Mouse (Mus musculus) intestine, postnatal 0 days (tissue): ENCODE results near the gene Cib4. TPM values are rescaled to one million over a fixed set of nuclear protein-coding genes. Genes with fewer than 3 reads are reported as not detected.

Source experiments
- ATAC-seq: fragments of 200-750 bp; cut with Nextera tagmentation; 2 replicates; pipeline ENCODE4 v1.8.0; 2017; ENCODE audit warnings: mild to moderate bottlenecking, moderate TSS enrichment, moderate library complexity
- H3K27ac ChIP-seq: fragments of 300-500 bp; sonication (generic); 2 replicates; pipeline ENCODE4 v1.5.1; 2014; ENCODE audit warnings: mild to moderate bottlenecking, low read depth, low read length, moderate library complexity
- H3K27me3 ChIP-seq: fragments of 300-500 bp; sonication (generic); replicated peaks from 2 replicates; pipeline ENCODE4 v1.6.1; 2014; ENCODE audit warnings: low read length, mixed read lengths; ENCODE audit not compliant: control insufficient read depth, insufficient read depth
- H3K36me3 ChIP-seq: fragments of 300-500 bp; sonication (generic); 2 replicates; pipeline ENCODE4 v1.6.1; 2014; ENCODE audit warnings: mild to moderate bottlenecking, moderate library complexity; ENCODE audit not compliant: control insufficient read depth, insufficient read depth
- H3K4me1 ChIP-seq: fragments of 300-500 bp; sonication (generic); replicated peaks from 2 replicates; pipeline ENCODE4 v1.6.1; 2014; ENCODE audit warnings: antibody characterized with exemption, low read length, mixed read lengths; ENCODE audit not compliant: control insufficient read depth, insufficient read depth
- H3K4me2 ChIP-seq: fragments of 300-500 bp; sonication (generic); replicated peaks from 2 replicates; pipeline ENCODE4 v1.6.1; 2014; ENCODE audit warnings: low read depth, mild to moderate bottlenecking, moderate library complexity
- H3K4me3 ChIP-seq: fragments of 300-500 bp; sonication (generic); 2 replicates; pipeline ENCODE4 v1.5.1; 2014; ENCODE audit warnings: low read depth, low read length
- H3K9ac ChIP-seq: fragments of 300-500 bp; sonication (generic); 2 replicates; pipeline ENCODE4 v1.6.1; 2014; ENCODE audit warnings: mild to moderate bottlenecking, low read depth, low read length
- H3K9me3 ChIP-seq: fragments of 300-500 bp; sonication (generic); 2 replicates; pipeline ENCODE4 v1.6.1; 2016; ENCODE audit warnings: mixed run types; ENCODE audit not compliant: control insufficient read depth
- CTCF ChIP-seq: sonication (generic); IDR thresholded peaks from 2 replicates; pipeline ENCODE4 v1.5.1; 2016; ENCODE audit warnings: low read depth, mild to moderate bottlenecking, control low read depth, antibody characterized with exemption, moderate library complexity
- WGBS: fragments of 180-500 bp; shearing (Covaris S2); extraction: QIAGEN DNeasy Blood & Tissue Kit; methylation state at CpG from one replicate; pipeline ENCODE4 v1.1.7; 2014; 5-methylcytosine and 5-hydroxymethylcytosine counted together
- polyA plus RNA-seq: library from polyadenylated mRNA; unstranded; fragments of >200 nt; fragmentation: Nextera tagmentation; extraction: Ambion mirVana; gene quantifications from 2 replicates; pipeline ENCODE4 v1.2.1, GENCODE M21; 2015

The Cib4 gene
- polyA plus RNA-seq = not detected in 2 replicates

GRCm38 (mm10) chr5:30545698-30546097 is at the start of gene Cib4:
TSS of gene Cib4 (minus strand) at chr5:30545836.
- Histone ChIP-seq H3K36me3 (no peaks in the 10 kb centered on the region), H3K4me1 (no peaks in the 10 kb centered on the region), H3K4me3 (no peak within 1 kb of the TSS), H3K4me2 (no peak within 1 kb of the TSS), H3K9me3 (no peaks in the 10 kb centered on the region), H3K27ac (no peak within 1 kb of the TSS), H3K9ac (no peak within 1 kb of the TSS), H3K27me3 (no peaks in the 10 kb centered on the region)
- 23% methylated on average over 2 of the region's 2 CpGs for WGBS
- no peak for ATAC-seq
- TF ChIP-seq CTCF = no peak

DNA sequence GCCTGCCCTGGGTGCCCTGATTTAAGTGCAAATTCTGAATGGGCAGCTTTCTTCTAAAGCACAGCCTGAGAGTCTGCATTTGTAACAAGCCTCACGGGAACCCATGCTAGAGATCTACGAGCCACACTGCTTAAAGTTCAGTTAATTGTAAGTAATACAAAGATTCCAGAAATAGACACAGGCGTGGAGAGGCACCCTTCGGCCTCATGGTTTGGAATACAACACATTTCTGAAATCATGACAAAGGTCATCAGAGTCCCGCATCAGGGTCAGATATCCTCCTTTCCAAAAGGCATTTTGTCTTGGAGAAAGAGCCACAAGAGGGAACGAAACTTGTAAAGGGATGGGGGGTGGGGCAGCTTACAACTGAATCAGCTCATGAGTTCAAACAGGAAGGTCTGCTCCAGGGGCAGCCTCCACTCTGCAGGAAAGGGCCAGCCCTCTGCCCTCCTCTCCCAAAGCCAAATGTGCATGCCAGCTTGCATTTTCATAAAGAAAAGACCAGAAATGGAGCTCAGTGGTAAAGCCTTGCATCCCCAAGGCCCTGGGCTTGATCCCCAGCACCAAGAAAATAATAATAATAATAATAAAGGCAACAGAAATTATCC is 49.4 kb upstream of the Cib4 start:
- TF ChIP-seq CTCF = no peak

DNA sequence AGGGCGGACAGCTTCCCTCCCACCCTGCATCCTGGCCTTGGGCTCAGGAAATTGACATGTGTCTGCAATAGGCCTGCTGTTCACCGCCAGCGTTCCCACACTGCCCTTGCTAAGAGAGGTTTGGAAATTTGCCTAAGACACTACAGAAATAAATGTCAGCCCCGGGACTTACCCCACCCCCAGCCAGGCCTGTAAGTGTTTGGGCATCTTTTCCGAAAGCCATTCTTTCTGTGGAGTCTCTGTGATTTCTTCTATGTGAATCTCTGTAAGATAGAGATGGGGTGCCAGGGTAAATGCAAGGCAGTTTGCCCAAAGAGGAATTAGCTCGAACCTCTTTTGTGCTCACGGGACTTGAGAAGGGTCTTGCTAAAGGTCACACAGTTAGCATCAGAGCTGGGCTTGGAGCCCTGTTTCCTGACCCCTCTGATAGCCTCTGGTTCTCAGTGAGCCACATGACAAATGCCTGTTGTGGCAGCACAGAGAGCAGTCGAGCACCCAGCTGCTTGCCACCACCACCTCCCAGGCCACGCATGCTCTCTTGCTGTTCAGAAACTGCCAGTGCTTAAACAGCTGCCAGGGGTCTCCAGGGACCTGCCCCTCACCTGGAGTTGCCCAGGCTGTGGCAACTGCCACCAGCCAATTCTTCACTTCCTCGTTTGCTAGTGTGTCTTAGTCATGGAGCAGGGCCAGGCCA is 48.3 kb upstream of the Cib4 start:
- Histone ChIP-seq H3K9me3 (no peaks in the 10 kb centered on the region), H3K36me3 (no peaks in the 10 kb centered on the region), H3K4me1 (no peaks in the 10 kb centered on the region), H3K9ac (no peak overlapping the region), H3K4me2 (no peak overlapping the region), H3K27ac (no peak overlapping the region), H3K4me3 (no peak overlapping the region), H3K27me3 (peaks cover 13% of the 10 kb centered on the region)
- WGBS = 36% methylated on average over 10 of the region's 10 CpGs
- ATAC-seq = no peak
- TF ChIP-seq CTCF = no peak

More for the DNA sequence above, 49.4 kb upstream of the Cib4 start:
- H3K4me3 ChIP-seq = no peak overlapping the region
- H3K36me3 ChIP-seq = no peaks in the 10 kb centered on the region
- no peak overlapping the region for H3K4me2 ChIP-seq
- H3K27ac ChIP-seq = no peak overlapping the region
- H3K9me3 ChIP-seq = no peaks in the 10 kb centered on the region
- no peak overlapping the region for H3K9ac ChIP-seq
- ATAC-seq = no peak
- H3K4me1 ChIP-seq = no peaks in the 10 kb centered on the region
- peaks cover 6% of the 10 kb centered on the region; the same call in 1 of the 2 replicates for H3K27me3 ChIP-seq
- 65% methylated on average over 6 of the region's 6 CpGs for WGBS

- Histone ChIP-seq H3K9ac (no peak overlapping the region), H3K27me3 (peaks cover 19% of the 10 kb centered on the region), H3K27ac (no peak overlapping the region), H3K36me3 (no peaks in the 10 kb centered on the region), H3K4me2 (no peak overlapping the region), H3K4me3 (no peak overlapping the region), H3K4me1 (0 out of 2 replicates have a peak, but pooled peaks cover 2% of the 10 kb centered on the region), H3K9me3 (no peaks in the 10 kb centered on the region)
- 68% methylated on average over 11 of the region's 11 CpGs for WGBS
- no peak for TF ChIP-seq CTCF
- no peak for ATAC-seq
Observed at GRCm38 (mm10) chr5:30593360-30593759, 47.7 kb upstream of the Cib4 start.

- WGBS = 74% methylated on average over 11 of the region's 11 CpGs
- 0 out of 2 replicates have a peak, but pooled peaks cover 2% of the 10 kb centered on the region for H3K4me1 ChIP-seq
- no peak overlapping the region for H3K4me3 ChIP-seq
- peaks cover 25% of the 10 kb centered on the region for H3K27me3 ChIP-seq
- ATAC-seq = no peak
- H3K36me3 ChIP-seq = no peaks in the 10 kb centered on the region
- no peak overlapping the region for H3K27ac ChIP-seq
- no peak overlapping the region for H3K9ac ChIP-seq
- H3K4me2 ChIP-seq = no peak overlapping the region
- H3K9me3 ChIP-seq = no peaks in the 10 kb centered on the region
- no peak for TF ChIP-seq CTCF
Observed at GRCm38 (mm10) chr5:30592279-30592980, 46.8 kb upstream of the Cib4 start.

GRCm38 (mm10) chr5:30591786-30592185 is 46.1 kb upstream of the Cib4 start:
- TF ChIP-seq CTCF = no peak
- H3K4me1 ChIP-seq = 0 out of 2 replicates have a peak, but pooled peaks cover 2% of the 10 kb centered on the region
- no peak overlapping the region for H3K27ac ChIP-seq
- H3K36me3 ChIP-seq = no peaks in the 10 kb centered on the region
- H3K9ac ChIP-seq = no peak overlapping the region
- H3K4me3 ChIP-seq = no peak overlapping the region
- peaks cover 25% of the 10 kb centered on the region for H3K27me3 ChIP-seq
- H3K4me2 ChIP-seq = no peak overlapping the region
- H3K9me3 ChIP-seq = no peaks in the 10 kb centered on the region
- ATAC-seq = no peak
- 82% methylated on average over 8 of the region's 8 CpGs for WGBS
